Mouse (Mus musculus) embryo, embryonic 11.5 days (tissue): Measurements from ENCODE around the gene Gm9837.

ENCODE experiments used
- DNase-seq: peaks from one replicate; pipeline ENCODE4 v3.0.0-alpha.2; 2012; ENCODE audit warnings: low read depth, low spot score

Gene Gm9837

DNA sequence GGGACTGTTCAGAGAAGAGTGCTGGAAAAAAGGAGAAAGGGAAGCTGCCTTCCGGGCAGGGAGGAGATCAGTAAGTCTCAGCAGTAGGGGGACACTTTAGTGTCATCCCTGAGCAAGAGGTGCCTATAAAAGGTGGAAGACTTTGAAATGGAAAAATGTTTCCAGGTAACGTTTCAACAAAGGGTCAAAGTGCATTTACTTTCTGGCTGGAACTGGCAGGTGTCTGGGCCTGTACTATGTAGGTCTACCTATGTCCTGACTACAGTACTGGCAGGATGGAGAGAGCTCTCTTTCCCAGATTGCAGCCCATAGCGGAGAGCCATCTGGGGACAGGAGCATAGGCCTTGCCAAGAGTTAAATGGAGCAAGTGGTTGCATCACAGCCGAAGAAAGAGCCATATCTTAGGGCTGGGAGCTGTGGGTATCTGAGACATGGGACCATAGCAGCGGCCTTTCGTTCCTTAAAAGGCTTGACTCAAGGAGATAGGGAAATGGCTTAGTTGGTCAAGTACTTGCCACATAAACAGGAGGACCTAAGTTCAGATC, 44.5 kb downstream of the Gm9837 start:
- no peak for DNase-seq

- DNase-seq, result no peak
These were observed 45.0 kb downstream of the Gm9837 start for GRCm38 (mm10) chr11:53425251-53425650.

GRCm38 (mm10) chr11:53424826-53425225, 45.5 kb downstream of the Gm9837 start:
- no peak for DNase-seq

DNA sequence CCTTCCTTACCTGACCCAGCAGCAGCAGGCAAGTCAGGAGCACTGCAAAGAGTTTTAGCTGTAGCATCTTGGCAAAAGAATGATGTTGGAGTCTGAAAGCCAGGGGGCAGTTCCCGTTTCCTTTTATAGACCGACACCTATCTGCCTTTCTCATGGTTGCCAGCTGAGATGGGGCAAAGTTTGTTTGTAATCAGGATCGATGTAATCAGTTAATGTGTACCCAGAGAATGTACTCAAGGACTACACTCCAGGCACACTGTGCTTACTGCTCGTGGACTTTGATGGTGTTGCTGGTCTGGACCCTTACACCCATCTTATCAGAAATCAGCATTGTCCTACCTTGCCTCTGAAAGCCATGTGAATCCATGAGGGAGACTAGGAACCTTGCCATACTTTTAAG, 47.2 kb downstream of the Gm9837 start, which contains the start of gene Leap2:
Gene Leap2, minus strand, starts transcription at position 135 of the 400 bp plus-strand sequence.
- no peak for DNase-seq
